Mouse (Mus musculus): ENCODE results near the gene Fanca.
A peak's percentile ranks its signal among the peaks of the same experiment; 100 is the strongest.
"Not testable (repeated sequence)": the region's sequence is repeated elsewhere in the genome, so short reads cannot be mapped to it uniquely, and the experiment has no call there.

Gene Fanca

GRCm38 (mm10) chr8:123233300-123233699, 85.1 kb downstream of the Fanca start:
- DNase-seq (ENCODE audit: low spot score in 2 of 2) = no peak

DNA sequence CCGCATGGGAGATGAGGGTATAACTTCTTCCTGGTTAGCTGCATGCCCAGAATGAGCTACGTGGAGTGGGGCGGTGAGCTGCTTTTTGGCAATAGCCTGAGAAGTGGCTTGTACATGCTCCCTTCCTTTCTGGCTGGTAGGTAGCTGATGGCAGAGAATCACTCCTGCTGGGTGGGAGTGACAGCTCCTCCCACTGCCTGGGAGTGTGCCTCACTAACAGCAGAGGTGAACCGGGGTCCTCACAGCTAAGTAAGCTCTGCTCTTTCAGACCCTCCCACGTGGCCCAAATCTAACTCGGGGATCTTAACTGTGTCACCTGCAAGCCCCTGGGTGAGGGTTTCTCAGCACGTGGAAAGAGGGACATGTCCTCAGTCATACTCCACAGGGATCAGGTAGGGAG, 85.8 kb downstream of the Fanca start:
- no peak for DNase-seq (ENCODE audit: low spot score in 2 of 2)

- DNase-seq (ENCODE audit: low spot score in 2 of 2) = no peak
Observed at GRCm38 (mm10) chr8:123231742-123232141, 86.6 kb downstream of the Fanca start.

DNA sequence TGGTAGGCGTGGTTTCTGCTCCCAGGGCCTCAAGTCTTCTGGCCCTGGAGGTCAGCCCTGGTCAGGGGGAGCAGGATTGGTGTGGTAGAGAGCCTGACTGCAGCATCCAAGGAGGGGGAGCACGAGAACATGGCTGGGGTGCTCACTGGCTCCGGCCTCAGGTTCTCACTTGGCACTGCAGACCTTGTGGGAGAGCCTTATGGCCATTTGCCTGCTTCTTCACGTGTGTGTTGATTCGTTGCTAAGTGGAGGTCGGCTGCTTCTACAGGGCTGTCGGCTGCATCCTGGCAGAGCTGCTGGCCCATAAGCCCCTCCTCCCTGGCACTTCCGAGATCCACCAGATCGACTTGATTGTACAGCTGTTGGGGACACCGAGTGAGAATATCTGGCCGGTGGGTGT, 88.0 kb downstream of the Fanca start:
- DNase-seq (ENCODE audit: low spot score in 2 of 2) = not testable (repeated sequence)

- no peak for DNase-seq (ENCODE audit: low spot score in 2 of 2)
Observed at GRCm38 (mm10) chr8:123228416-123228815, 90.0 kb downstream of the Fanca start.

DNA sequence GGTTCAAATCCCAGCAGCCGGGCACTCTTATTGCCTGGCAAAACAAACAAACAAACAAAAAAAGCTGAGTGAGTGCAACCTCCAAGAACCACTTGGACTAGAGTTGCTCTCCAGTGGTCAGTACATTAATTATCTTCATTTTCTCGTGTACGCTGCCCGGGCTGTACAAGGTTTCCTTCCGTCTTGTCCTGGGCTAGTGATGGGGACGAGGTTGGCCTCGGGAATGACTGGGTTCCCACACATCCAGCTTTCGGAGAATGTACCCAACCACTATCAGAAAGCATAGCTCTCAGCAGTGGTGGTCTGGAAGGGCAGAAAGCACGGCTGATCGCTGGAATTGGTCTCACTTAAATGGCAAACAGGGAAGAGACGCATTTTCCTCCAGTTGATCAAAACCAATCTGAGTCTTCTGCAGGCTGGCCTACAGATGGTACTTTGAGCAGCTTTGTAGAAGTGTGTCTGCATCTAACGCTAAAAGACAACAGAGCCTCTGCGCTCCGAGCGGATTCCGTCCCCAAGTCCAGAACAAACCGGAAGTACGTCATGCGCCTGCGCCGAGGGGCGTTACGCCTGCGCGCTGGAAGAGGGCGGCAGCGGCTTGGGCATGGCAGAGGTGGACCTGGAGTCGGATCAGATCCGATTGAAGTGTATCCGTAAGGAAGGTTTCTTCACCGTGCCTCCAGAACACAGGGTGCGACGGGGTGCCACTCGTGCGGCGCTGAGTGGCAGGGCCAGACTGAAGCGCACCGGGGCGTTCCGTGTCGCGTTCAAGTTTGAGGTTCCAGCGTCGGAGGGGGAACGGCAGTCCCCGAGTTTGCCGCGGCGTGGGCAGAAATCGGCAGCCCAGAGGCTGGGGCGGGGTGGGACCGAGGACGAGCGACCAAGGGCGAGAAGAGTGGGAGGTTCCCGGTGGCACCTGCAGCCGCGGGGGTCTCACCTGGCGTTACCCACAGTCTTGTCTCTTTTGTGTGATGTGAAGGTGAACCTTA, 93.8 kb downstream of the Fanca start, which contains the start of gene Cdk10:
TSS of gene Cdk10 (plus strand) at position 565 of the 989 bp plus-strand sequence.
- DNase-seq (ENCODE audit: low spot score in 2 of 2) = peak; percentile 91 to 95

DNA sequence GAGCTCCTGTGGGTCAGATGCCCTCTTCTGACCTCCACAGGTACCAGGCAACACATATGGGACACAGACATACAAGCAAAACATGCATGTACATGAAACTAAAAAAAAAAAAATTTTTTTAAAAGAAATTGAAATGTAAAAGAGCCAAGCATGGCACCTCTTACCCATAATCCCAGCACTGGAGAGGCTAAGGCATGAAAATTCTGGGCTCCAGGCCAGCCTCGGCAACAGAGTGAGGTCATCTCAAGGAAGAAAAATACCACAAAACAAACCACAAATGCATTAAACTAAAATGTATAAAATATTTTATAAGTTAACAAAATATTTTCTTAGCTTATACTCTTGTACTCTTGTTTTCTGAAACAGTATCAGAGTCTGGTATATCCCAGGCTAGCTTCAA, 97.5 kb downstream of the Fanca start:
- DNase-seq (ENCODE audit: low spot score in 2 of 2) = no peak
